Mouse (Mus musculus): ENCODE results near the gene B4galnt1.

The B4galnt1 gene

GRCm38 (mm10) chr10:127164631-127165353, at the start of gene B4galnt1:
TSS of gene B4galnt1 (plus strand) at chr10:127165225.
- DNase-seq (ENCODE audit: extremely low read depth, insufficient read length, low spot score), result peak; percentile 87

GRCm38 (mm10) chr10:127118470-127118869, 46.6 kb upstream of the B4galnt1 start:
- no peak for DNase-seq (ENCODE audit: extremely low read depth, insufficient read length, low spot score)

GRCm38 (mm10) chr10:127119229-127119628, 45.8 kb upstream of the B4galnt1 start:
- DNase-seq (ENCODE audit: extremely low read depth, insufficient read length, low spot score), result no peak

- no peak for DNase-seq (ENCODE audit: extremely low read depth, insufficient read length, low spot score)
Measured at GRCm38 (mm10) chr10:127120301-127121065, 44.5 kb upstream of the B4galnt1 start.

- peak; percentile 89 for DNase-seq (ENCODE audit: extremely low read depth, insufficient read length, low spot score)
Measured at GRCm38 (mm10) chr10:127121066-127121477, 44.0 kb upstream of the B4galnt1 start, which contains the start of gene Os9. TSS of gene Os9 (minus strand) at chr10:127121131.

GRCm38 (mm10) chr10:127122018-127122417, 43.0 kb upstream of the B4galnt1 start:
- no peak for DNase-seq (ENCODE audit: extremely low read depth, insufficient read length, low spot score)

- DNase-seq (ENCODE audit: extremely low read depth, insufficient read length, low spot score), result no peak
Measured at GRCm38 (mm10) chr10:127122784-127123435, 42.1 kb upstream of the B4galnt1 start.

GRCm38 (mm10) chr10:127123436-127123805, 41.6 kb upstream of the B4galnt1 start:
- peak; percentile 46 for DNase-seq (ENCODE audit: extremely low read depth, insufficient read length, low spot score)

GRCm38 (mm10) chr10:127125210-127126001, 39.6 kb upstream of the B4galnt1 start:
- DNase-seq (ENCODE audit: extremely low read depth, insufficient read length, low spot score), result peak; percentile 54

- no peak for DNase-seq (ENCODE audit: extremely low read depth, insufficient read length, low spot score)
Measured at GRCm38 (mm10) chr10:127126579-127126978, 38.4 kb upstream of the B4galnt1 start.

GRCm38 (mm10) chr10:127127711-127128279, 37.2 kb upstream of the B4galnt1 start:
- DNase-seq (ENCODE audit: extremely low read depth, insufficient read length, low spot score), result no peak

- DNase-seq (ENCODE audit: extremely low read depth, insufficient read length, low spot score), result no peak
Measured at GRCm38 (mm10) chr10:127129431-127129830, 35.6 kb upstream of the B4galnt1 start.

GRCm38 (mm10) chr10:127132469-127132868, 32.6 kb upstream of the B4galnt1 start:
- no peak for DNase-seq (ENCODE audit: extremely low read depth, insufficient read length, low spot score)

GRCm38 (mm10) chr10:127134394-127135035, 30.5 kb upstream of the B4galnt1 start:
- peak; percentile 50 for DNase-seq (ENCODE audit: extremely low read depth, insufficient read length, low spot score)

GRCm38 (mm10) chr10:127135118-127135836, 29.7 kb upstream of the B4galnt1 start:
- no peak for DNase-seq (ENCODE audit: extremely low read depth, insufficient read length, low spot score)

GRCm38 (mm10) chr10:127136510-127136909, 28.5 kb upstream of the B4galnt1 start:
- DNase-seq (ENCODE audit: extremely low read depth, insufficient read length, low spot score), result no peak

- DNase-seq (ENCODE audit: extremely low read depth, insufficient read length, low spot score), result no peak
Measured at GRCm38 (mm10) chr10:127137896-127138295, 27.1 kb upstream of the B4galnt1 start.

- DNase-seq (ENCODE audit: extremely low read depth, insufficient read length, low spot score), result no peak
Measured at GRCm38 (mm10) chr10:127138328-127139141, 26.5 kb upstream of the B4galnt1 start.
